Mouse (Mus musculus) embryonic facial prominence, embryonic 14.5 days (tissue): ENCODE data around the gene Aqp11. TPM values are rescaled to one million over a fixed set of nuclear protein-coding genes. Genes with fewer than 3 reads are reported as not detected.
A peak's percentile ranks its signal among the peaks of the same experiment; 100 is the strongest.

Experiments
- ATAC-seq: fragments of 200-750 bp; cut with Nextera tagmentation; 2 replicates; pipeline ENCODE4 v1.8.0; 2017; ENCODE audit warnings: low read depth, moderate number of reproducible peaks, moderate TSS enrichment
- DNase-seq: peaks from one replicate; pipeline ENCODE4 v3.0.0-alpha.2; 2015; ENCODE audit warnings: low spot score
- H3K27ac ChIP-seq: fragments of 300-500 bp; sonication (generic); replicated peaks from 2 replicates; pipeline ENCODE4 v1.5.1; 2014; ENCODE audit warnings: low read depth, mild to moderate bottlenecking, low read length, moderate library complexity
- H3K27me3 ChIP-seq: fragments of 300-500 bp; sonication (generic); replicated peaks from 2 replicates; pipeline ENCODE4 v1.6.1; 2014; ENCODE audit warnings: low read length; ENCODE audit not compliant: control insufficient read depth, insufficient read depth
- H3K36me3 ChIP-seq: fragments of 300-500 bp; sonication (generic); 2 replicates; pipeline ENCODE4 v1.6.1; 2014; ENCODE audit warnings: low read length, mixed read lengths; ENCODE audit not compliant: control insufficient read depth, insufficient read depth
- H3K4me1 ChIP-seq: fragments of 300-500 bp; sonication (generic); 2 replicates; pipeline ENCODE4 v1.6.1; 2014; ENCODE audit warnings: antibody characterized with exemption, low read length; ENCODE audit not compliant: control insufficient read depth, insufficient read depth
- H3K4me2 ChIP-seq: fragments of 300-500 bp; sonication (generic); 2 replicates; pipeline ENCODE4 v1.6.1; 2014; ENCODE audit warnings: low read depth, mild to moderate bottlenecking, low read length, moderate library complexity, mixed read lengths
- H3K4me3 ChIP-seq: fragments of 300-500 bp; sonication (generic); 2 replicates; pipeline ENCODE4 v1.5.1; 2014; ENCODE audit warnings: low read depth, mild to moderate bottlenecking, low read length
- H3K9ac ChIP-seq: fragments of 300-500 bp; sonication (generic); 2 replicates; pipeline ENCODE4 v1.6.1; 2014; ENCODE audit warnings: low read depth, mild to moderate bottlenecking, low read length, moderate library complexity, mixed read lengths
- H3K9me3 ChIP-seq: fragments of 300-500 bp; sonication (generic); 2 replicates; pipeline ENCODE4 v1.6.1; 2016; ENCODE audit warnings: low read length; ENCODE audit not compliant: control insufficient read depth
- whole genome bisulfite sequencing: fragments of 180-500 bp; shearing (Covaris S2); extraction: QIAGEN DNeasy Blood & Tissue Kit; methylation state at CpG from one replicate; pipeline ENCODE4 v1.1.7; 2014; 5-methylcytosine and 5-hydroxymethylcytosine counted together
- polyA plus RNA-seq: library from polyadenylated mRNA; unstranded; fragments of >200 nt; fragmentation: Nextera tagmentation; extraction: Ambion mirVana; gene quantifications from 2 replicates; pipeline ENCODE4 v1.2.1, GENCODE M21; 2014

Gene Aqp11
- polyA plus RNA-seq, 1 experiment from 2014 or later, result 4.4 TPM

GRCm38 (mm10) chr7:97687831-97688230 is 50.3 kb downstream of the Aqp11 start:
- H3K9ac ChIP-seq, result no peak overlapping the region
- no peak overlapping the region for H3K4me3 ChIP-seq
- no peak overlapping the region for H3K27ac ChIP-seq
- no peak for ATAC-seq
- 90% methylated on average over 2 of the region's 2 CpGs for WGBS
- H3K36me3 ChIP-seq, result peaks cover 48% of the 10 kb centered on the region
- DNase-seq, result no peak
- no peak overlapping the region for H3K4me2 ChIP-seq
- H3K4me1 ChIP-seq, result no peaks in the 10 kb centered on the region
- H3K27me3 ChIP-seq, result no peaks in the 10 kb centered on the region
- no peaks in the 10 kb centered on the region for H3K9me3 ChIP-seq

- Histone ChIP-seq H3K9ac (no peak overlapping the region), H3K4me3 (no peak overlapping the region), H3K4me2 (no peak overlapping the region), H3K4me1 (no peaks in the 10 kb centered on the region), H3K9me3 (no peaks in the 10 kb centered on the region), H3K36me3 (peaks cover 73% of the 10 kb centered on the region), H3K27ac (no peak overlapping the region), H3K27me3 (no peaks in the 10 kb centered on the region)
- DNase-seq (peak; percentile 36), ATAC-seq (no peak)
- 17% methylated on average over 1 of the region's 1 CpGs for WGBS
Measured at GRCm38 (mm10) chr7:97679239-97679638, 58.9 kb downstream of the Aqp11 start.

Other genes starting within 250 kb of the Aqp11 start
- gene Aamdc, start 158.8 kb downstream of the Aqp11 start, polyA plus RNA-seq, result 87.4 and 92.1 TPM in 2 replicates
- gene Rsf1, start 158.4 kb downstream of the Aqp11 start, polyA plus RNA-seq, result 18.0 and 20.8 TPM in 2 replicates
- 162 and 182 TPM in 2 replicates for gene Clns1a, start 41.7 kb downstream of the Aqp11 start, polyA plus RNA-seq
- 29.8 and 31.8 TPM in 2 replicates for gene Pak1, start 50.3 kb upstream of the Aqp11 start, polyA plus RNA-seq
- not detected in 2 replicates for gene Gdpd4, start 181.7 kb upstream of the Aqp11 start, polyA plus RNA-seq